Mouse (Mus musculus): ENCODE results near the gene Tagap1. TPM values are rescaled to one million over a fixed set of nuclear protein-coding genes. Genes with fewer than 3 reads are reported as not detected.
A peak's percentile ranks its signal among the peaks of the same experiment; 100 is the strongest.
"Not testable (repeated sequence)": the region's sequence is repeated elsewhere in the genome, so short reads cannot be mapped to it uniquely, and the experiment has no call there.

The Tagap1 gene
- 10 to 100 TPM; 32.2 to 32.9 TPM for total RNA-seq (2021)
- long read RNA-seq, experiment 1, partial matches to known transcripts, result 52 of 69 reads
- long read RNA-seq, experiment 1, other reads (novel, unspliced or antisense), result 17 of 69 reads
- long read RNA-seq, experiment 2, partial matches to known transcripts, result 54 of 76 reads
- long read RNA-seq, experiment 2, other reads (novel, unspliced or antisense), result 22 of 76 reads

DNA sequence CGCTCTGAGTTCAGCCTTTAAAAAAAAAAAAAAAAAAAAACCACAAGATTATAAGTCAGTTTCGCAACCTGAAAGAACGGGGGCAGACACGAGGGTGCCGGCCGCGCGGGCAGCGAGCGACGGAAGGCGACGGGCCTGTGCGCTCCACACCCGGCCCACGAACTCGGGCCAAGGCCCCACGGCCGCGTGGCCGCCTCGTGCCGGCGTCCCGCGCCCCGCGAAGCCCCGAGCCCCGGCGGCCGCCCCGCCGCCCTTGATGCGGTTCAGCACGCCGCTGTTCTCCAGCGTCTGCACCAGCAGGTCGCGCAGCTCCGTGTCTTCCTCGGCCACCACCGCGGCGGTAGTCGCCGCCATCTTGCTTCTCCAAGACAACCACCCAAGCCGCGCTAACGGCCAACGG lies at the start of gene Tagap1:
Gene Tagap1 (minus strand): TSS at position 381 of the 400 bp plus-strand sequence.
- peak; percentile 22 to 57 for DNase-seq (ENCODE audit: low spot score in 2 of 2)

DNA sequence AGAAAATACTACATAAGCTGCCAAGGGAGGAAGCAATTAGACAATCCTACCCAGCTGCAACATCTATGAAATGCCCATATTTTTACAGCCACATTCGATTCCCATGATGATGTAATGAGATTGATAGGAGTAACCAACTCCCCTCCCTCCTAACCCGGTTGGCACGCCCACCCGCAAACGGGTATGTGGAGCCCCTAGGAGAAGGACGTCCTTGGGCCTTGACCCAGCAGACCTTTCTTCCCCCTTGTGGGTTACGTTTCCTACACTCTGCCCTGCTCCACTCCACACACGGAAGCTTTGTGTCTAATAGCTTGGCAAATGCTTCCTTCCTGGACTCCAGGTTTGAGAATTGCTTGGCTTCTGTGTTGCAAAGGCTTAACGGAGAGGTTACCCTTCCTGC lies 48.9 kb upstream of the Tagap1 start:
- not testable (repeated sequence) for DNase-seq (ENCODE audit: low spot score in 2 of 2)

DNA sequence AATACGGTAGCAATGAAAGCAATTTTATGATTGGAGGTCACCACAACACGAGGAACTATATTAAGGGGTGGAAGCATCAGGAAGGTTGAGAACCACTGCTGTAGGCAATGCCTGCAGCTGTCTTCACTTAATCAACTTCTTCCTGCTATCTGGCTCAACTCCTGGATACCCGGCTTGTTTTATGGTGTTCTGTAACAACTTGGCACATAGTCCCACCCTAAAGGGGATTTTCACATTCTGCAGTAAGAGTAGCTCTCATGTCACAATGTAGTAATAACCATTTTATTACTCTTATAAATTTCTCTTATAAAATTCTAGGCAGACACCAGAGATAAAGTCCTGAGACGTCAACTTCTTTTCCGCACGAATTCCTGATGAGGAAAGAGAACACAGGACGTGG lies 48.5 kb upstream of the Tagap1 start:
- DNase-seq (ENCODE audit: low spot score in 2 of 2), result not testable (repeated sequence)

DNA sequence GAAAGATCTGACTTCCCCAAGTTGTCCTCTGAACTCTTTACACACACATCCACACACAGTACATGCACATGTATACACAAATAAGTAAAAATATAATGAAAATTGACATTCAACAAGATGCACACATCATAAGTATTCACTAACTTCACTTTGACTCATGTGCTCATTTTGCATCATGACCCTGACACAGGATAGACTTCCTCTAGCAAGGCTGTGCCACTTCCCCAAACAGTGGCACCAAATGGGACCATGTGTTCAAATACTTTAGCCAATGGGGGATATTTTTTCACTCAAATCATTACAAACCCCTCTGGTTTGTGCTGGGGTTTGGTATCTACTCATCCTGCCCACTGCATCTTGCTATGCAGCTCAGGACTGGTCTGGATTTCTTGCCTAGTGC lies 47.9 kb upstream of the Tagap1 start:
- not testable (repeated sequence) for DNase-seq (ENCODE audit: low spot score in 2 of 2)

DNA sequence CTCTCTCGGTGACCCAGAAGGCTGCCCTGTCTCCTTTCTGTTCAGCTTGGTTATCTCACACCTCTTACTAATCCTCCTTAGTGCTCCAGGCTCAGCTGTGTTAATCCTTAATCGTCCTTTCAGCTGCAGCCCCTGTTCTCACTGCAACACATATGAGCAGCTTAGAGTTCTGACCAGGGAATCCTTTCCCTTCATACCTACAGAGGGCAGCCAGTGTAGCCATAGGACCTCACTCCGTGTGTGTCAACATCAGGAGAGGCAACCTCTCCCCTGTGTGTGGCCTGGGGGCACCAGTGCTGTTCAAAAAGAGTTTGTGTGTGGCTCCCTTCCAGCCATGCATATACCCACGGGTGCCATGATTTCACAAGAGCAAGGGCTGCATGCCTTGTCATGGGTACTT lies 44.7 kb upstream of the Tagap1 start:
- DNase-seq (ENCODE audit: low spot score in 2 of 2), result not testable (repeated sequence)

DNA sequence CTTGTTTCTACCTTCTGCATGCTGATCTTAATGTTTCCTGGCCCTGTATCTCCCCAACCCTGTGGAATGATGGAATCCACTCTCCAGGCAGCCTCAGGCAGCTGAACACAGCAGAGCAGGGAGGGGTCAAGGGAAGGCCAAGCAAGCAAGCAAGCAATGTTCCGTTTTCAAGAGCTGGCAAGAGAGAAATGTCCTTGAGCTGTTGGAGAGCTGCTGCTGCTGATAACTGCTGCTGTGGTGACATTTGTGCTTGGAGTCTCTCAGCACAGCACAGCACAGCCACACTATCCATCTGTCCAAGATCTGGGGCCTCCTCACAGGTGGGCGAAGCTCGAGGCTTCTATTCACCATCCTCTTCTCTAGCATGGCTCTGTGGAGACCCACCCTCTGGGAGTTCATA lies 42.4 kb upstream of the Tagap1 start:
- not testable (repeated sequence) for DNase-seq (ENCODE audit: low spot score in 2 of 2)

DNA sequence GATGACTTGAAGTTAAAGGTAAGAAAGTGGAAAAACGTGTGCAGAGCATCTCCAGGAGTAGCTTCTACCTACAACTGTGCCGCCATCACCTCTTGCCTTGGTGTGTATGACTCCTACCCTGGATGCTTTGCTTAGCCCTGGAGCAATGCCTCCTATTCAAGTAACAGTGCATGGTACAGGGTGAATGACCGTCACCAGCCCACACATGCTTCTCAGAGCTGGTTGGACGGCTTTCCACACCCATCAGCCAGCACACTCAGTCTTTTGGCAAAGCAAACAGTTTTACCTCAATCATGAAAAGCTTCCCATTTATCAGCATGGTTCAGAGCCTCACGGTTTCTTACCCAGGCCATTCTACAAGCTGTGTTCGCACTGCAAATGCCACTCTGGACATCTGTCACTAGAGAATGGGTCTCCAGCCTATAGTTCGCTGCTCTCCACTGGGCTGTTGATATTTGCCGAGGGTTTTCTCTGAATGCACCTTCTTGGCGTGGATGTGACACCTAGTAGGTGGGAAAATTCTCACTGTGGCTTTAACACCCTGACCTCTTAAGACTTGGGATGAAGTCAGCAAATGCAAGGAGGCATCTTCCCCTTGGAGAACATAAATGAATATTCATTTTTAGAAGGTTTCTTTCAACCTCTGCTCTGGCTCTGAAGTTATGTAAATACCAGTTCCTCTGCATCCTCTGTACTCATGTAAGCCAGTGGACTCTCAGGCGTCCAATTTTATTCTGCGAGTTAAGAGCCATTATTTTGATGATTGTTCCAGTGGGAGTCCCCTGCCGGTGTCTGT lies 41.0 kb upstream of the Tagap1 start:
- DNase-seq (ENCODE audit: low spot score in 2 of 2), result not testable (repeated sequence)

DNA sequence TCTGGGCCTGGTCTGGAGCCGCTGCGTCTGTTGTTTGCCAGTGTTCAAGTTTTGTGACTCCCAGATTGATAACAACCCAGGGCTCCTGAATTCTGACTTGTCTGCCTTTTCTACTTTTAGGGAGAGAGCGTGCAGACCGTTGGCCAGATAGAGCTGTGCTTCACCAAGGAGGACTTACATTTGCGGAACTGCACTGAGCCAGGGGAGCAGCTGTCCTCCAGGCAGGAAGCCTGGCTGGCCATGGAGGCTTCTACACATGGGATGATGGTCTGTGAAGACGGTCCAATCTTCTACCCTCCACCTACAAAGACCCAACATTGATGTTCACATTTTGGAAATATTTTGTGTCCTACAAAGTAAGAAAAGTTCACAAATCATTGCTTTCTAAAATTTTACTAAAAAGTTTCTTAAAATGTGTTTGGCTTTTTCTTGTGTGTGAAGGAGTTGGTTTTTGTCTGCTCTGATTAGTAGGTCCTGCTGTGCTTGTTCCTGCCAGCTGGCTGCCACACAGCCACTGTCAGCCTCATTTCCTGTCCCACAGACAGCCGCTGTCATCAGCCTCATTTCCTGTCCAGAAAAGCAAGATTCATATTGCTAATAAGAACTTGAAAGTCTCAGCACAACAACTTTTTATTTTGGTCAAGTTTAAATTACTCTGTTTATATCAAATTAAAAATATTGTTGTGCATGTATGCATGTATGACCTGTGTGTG lies 37.0 kb upstream of the Tagap1 start:
- DNase-seq (ENCODE audit: low spot score in 2 of 2), result not testable (repeated sequence)

DNA sequence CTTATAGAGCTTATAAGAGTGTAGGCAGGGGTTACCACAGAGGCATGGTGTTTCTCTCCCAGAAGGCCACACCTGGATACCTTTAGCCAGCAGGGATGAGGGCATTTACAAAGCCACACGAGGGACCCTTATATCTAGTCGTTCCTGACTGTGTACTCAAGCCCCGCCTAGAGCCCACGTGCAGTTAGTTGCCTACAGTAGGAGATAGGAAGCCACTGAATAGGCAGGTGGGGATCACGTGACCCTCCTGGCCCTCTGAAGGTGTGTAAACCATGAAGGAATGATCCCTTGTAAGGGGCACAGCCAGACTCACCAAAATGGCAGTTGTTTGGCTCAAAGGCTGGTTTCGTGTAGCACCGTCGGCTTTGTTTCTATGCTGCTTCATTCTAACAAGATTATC lies 35.9 kb upstream of the Tagap1 start:
- DNase-seq (ENCODE audit: low spot score in 2 of 2), result not testable (repeated sequence)

DNA sequence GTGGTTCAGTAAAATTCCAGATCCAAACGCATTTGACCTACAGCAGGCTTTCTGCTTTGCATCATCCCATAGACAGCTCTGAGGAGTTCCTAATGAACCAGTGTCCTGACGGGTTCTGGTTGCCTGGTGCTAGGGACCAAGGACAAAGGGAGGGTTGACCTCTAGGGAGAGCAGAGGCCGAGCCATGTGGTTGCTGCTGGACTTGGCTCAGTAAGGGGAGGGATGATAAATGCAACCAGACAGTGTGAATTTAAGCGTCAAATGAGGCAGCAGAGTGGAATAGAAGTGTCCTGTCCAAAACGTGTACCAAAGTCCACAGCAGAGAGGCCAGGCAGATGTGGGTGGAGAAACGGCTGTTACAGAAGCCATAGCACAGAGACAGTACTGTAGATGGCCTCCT lies 34.5 kb upstream of the Tagap1 start:
- DNase-seq (ENCODE audit: low spot score in 2 of 2), result not testable (repeated sequence)

DNA sequence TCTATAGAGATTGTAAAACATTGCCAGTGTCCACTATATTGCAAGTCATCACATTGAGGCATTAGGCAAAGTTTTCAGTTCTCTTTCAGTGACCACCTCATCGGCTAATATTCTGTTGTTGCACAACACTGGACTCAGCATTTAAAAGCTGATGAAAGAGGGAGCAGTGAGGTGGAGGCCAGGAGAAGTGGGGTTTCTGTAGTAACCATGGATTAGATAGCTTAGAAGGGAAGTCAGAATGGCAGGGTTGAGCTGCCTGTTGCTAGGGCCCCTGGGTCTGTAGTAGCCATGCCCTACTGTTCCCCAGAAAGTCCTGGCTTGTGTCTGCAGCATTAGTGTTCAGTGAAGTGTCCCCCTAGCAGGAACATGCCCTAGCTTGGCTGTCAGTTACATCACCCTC lies 25.2 kb upstream of the Tagap1 start:
- DNase-seq (ENCODE audit: low spot score in 2 of 2), result not testable (repeated sequence)

DNA sequence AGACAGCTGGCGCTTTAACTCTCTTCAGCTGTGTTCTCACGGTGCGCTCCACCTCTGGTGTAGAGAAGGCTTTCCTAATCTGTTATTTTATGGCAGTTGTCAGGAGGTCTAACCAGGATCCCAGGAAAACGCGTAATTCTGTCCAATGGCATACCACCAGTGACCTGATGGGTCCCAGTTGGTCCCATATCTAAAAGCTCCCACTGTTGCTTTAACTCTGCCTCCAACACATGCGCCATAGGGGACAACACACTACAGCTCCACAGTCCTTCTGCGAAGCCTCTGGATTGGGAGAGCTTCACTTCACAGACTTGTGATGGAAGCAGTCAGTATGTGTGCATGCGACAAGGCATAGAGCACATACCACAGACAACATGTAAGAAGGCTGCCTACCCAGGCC lies 19.2 kb upstream of the Tagap1 start:
- not testable (repeated sequence) for DNase-seq (ENCODE audit: low spot score in 2 of 2)

DNA sequence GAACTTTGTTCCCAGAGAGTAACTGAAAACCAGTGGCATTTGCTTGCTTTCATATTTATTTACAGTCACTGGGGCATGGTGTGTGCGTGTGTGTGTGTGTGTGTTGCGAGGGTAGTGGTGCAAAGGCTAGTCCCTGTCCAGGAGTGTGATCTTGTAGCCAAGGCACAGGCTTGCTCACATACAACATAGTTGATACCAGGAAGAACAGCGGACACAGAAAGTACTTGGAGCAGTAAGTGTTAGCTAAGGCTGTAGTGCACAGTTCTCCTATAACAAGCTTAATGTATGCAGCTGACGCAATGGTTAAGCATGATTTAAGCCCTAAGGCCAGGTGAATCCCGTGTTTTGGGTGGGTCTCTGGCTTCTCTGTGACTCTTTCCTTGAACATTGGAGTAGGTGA lies 18.4 kb upstream of the Tagap1 start:
- not testable (repeated sequence) for DNase-seq (ENCODE audit: low spot score in 2 of 2)

DNA sequence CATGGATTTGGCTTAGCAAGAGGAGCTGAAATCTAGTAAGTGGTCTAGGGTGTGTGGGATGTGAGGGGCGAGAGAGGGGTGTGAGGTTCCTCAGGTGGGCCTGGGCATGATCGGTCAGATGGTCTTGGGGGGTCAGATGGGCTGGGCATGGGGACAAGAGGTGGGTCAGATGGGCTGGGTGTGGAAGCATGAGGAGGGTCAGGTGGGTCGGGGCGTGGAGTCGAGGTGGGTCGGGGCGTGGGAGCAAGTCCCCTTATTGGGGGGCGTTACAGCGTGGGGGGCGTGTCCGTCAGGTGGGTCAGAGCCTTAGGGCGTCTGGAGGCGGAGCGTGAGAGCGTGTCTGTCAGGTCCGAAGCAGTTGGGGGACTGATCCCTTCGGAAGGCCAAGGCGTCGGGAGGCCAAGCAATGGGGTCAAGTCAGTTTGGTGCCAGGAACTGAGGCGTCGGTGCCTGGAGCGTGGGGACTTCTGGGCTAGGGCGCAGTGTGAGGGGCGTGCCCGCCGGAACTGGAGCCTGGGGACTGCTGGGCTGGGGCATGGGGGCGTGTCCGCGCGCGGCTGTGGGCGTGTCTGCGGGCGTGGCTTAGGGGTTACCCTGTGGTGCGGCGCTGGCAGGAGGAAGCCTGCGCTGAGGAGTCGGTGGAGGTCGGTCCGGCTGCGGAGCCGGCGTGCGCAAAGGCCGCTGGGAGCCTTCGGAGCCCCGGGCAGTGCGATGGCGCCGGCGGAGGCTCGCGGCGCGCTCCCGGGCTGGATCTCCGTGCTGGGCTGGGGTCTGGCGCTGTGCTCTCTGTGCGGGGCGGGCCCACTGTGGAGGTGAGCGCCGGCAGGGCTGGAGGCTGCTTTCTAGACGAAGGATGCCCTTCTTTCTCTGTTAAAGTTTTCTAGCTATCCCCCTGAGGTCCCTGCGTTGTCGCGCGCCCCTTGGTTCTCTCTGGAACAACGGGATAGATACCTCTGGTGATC lies 17.6 kb upstream of the Tagap1 start, which contains the start of gene Gm49721:
Gene Gm49721 (plus strand): TSS at position 618 of the 962 bp plus-strand sequence.
- DNase-seq (ENCODE audit: low spot score in 2 of 2), result peak; percentile 15 to 41

DNA sequence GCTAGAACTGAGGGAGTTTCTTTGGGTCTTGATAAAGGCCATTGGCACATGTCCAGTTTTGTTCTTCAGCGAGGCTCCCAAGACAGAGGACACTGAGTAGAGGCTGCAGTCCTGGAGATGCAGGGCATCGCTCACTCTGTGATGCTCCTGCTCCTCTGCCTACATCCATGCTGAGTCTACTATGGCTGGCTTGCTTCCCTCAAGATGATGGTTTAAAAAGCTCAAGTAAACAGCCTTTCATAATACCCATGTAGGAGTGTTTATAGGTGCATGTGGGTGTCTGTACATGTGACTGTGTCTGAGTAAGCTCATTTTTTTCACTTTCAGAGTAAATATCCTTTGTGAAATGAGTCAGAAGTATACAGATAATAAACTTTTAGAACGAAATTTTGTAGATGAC lies 14.0 kb upstream of the Tagap1 start:
- DNase-seq (ENCODE audit: low spot score in 2 of 2), result not testable (repeated sequence)

DNA sequence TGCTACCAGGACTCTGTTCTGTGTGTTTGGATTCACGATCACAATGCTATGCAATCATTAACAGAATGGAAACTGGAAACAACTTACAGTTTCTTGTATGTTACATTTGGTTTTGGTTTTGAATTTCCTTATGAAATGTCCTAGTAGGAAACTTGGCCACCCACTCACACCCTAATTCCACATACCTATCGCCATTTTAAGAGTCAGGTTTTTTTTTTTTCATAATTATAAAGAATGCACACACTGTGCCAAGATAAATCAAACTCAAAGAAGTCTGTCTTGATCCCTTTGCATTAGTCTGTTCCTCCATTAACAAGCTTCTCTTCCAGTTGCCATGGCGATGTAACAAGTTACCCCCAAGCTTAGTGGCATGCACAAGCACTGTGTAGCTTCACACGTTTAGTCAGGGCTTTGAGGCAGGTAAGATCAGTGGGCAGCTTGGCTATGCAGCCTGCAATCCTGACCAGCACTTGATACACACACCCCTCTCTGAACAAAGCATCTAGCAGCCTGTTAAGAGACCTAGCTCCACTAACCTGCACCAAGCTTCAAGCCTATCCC lies 12.0 kb upstream of the Tagap1 start:
- DNase-seq (ENCODE audit: low spot score in 2 of 2), result not testable (repeated sequence)

DNA sequence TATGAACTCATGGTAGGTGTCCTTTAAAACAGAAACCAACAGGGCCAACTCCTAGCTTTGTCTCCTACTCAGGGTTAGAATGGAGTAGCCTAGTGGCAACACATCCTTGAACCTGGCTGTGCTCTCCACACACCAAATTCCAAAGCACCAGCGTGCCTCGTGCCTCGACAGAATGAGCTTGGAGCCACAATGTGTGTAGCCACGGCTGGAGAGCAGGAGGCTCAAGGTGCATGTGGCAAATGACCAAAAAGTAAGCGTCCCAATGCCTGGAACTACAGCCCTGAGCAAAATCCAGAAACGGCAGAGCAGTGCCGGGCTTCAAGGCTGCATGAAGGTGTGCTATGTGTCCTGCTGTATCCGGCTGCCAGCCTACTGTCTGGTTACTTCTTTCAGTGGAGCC lies 10.3 kb upstream of the Tagap1 start:
- DNase-seq (ENCODE audit: low spot score in 2 of 2), result not testable (repeated sequence)

DNA sequence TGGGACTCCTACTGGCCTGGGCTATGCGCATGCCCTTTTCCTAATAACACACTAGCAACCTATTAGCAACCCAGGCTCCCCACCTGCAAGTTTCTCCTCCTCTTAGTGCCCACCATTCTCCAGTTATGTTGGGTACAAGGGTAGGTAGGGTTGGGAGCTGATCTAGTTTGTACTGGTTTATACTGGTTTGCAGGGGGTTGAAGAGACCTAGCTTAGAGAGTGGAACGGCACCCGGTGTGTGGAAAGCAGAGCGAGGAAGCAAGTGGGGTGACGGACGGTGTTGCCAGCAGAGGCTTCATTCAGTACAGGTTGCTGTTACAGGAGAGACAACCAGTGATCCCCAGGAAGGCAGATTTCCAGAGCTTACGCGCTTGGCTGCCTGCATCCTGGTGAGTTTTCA lies 9.4 kb upstream of the Tagap1 start, which contains the start of gene Rnaset2b:
Gene Rnaset2b (plus strand): TSS at position 301 of the 400 bp plus-strand sequence.
- DNase-seq (ENCODE audit: low spot score in 2 of 2), result not testable (repeated sequence)

DNA sequence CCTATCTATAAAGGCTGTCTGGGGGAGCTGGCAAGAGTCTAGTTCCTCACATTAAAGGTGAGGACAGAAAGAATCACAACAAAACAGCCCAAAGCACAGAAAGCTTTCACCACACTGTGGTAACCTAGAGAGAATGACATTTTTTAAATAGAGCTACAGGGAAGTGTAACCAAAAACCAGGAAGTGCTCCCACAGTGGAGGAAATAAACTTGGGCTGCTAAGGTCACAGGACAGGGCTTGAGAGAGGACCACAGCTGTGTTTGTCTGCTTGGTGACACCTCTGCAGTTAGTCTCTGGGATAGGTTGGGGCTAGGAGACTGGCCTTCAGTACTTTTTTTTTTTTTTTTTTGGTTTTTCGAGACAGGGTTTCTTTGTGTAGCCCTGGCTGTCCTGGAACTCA lies 6.7 kb upstream of the Tagap1 start:
- not testable (repeated sequence) for DNase-seq (ENCODE audit: low spot score in 2 of 2)

DNA sequence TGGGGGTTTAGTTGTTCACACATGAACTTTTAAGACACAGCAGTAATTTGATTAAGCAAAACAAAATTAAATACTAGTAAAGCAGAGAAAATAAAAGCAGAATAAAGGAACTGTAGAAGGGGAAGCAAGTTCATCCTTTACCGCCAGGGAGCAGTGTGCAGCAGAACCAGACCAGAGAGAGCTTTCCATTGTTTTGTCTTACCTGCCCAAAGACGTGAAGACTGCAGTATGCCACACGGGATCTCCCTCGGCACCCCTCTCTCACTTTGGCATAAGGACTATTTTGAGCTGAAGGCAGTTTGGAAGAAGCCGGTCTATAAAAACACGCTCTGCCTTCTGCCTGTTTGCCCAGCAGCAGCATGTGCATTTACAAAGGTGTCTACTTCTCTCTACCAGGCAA lies 4.4 kb upstream of the Tagap1 start:
- DNase-seq (ENCODE audit: low spot score in 2 of 2), result peak in 1 of 2 experiments; percentile 19

Data from left cerebral cortex, adult 18-20 months (tissue).